Mouse (Mus musculus): ENCODE results near the gene Glrp1. TPM values are rescaled to one million over a fixed set of nuclear protein-coding genes. Genes with fewer than 3 reads are reported as not detected.

Gene Glrp1
- polyA plus RNA-seq, 1 experiment from 2014 or later, result not detected

DNA sequence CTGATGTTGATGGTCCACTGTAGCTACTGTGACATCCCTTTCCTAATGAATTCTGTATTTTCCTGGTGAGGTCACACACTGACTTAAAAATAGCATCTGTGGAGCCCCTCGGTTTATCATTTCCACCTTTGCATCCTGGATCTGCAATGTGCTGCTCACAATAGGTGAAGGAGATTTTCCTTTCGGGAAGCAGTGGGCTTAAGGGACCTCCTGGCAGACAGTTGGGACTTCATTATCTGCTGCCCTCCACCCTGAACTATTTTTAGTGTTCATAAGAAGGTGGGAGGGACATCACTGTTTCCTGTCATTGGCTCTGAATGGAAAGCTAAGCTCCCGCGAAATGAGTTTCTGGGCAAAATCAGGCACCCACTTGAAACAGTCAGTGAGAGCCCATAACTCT lies 20.9 kb downstream of the Glrp1 start:
- H3K4me2 ChIP-seq (ENCODE audit: low read length), result no peak overlapping the region
- no peak overlapping the region for H3K4me3 ChIP-seq (replicated peaks; ENCODE audit: low read depth, low read length)
- H3K4me1 ChIP-seq (ENCODE audit: control insufficient read depth, insufficient read depth, low read length), result no peaks in the 10 kb centered on the region
- H3K9ac ChIP-seq (replicated peaks; ENCODE audit: low read length), result no peak overlapping the region
- no peak for ATAC-seq (ENCODE audit: low FRiP score, low TSS enrichment)
- no peaks in the 10 kb centered on the region for H3K9me3 ChIP-seq (ENCODE audit: control insufficient read depth, low read length)
- H3K27ac ChIP-seq (replicated peaks; ENCODE audit: low read depth, low read length), result no peak overlapping the region
- H3K27me3 ChIP-seq (ENCODE audit: control insufficient read depth, insufficient read depth, low read length), result no peaks in the 10 kb centered on the region
- no peak for DNase-seq
- 29% methylated on average over 4 of the region's 4 CpGs for WGBS
- no peaks in the 10 kb centered on the region for H3K36me3 ChIP-seq (ENCODE audit: control insufficient read depth, insufficient read depth, low read length)

DNA sequence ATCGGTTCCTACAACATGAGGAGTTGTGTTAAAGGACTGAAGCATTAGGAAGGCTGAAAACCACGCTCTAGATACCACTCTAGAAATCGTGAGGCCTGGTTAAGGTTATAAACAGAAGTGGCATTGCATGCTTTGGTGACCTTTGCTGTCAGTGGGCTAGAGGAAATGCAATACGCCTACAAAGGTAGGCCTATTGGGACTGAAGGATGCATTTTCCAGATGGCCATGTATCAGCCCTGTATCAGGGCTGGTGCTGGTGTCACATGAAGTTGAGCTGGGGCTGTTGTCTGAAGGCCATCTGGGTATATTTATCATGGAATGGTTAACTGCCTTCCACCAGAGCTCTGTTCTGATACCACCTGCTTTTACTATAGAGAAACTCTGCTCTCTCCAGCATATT lies 23.5 kb downstream of the Glrp1 start:
- Histone ChIP-seq H3K4me2 (ENCODE audit: low read length) (no peak overlapping the region), H3K9me3 (ENCODE audit: control insufficient read depth, low read length) (no peaks in the 10 kb centered on the region), H3K36me3 (ENCODE audit: control insufficient read depth, insufficient read depth, low read length) (no peaks in the 10 kb centered on the region), H3K27ac (replicated peaks; ENCODE audit: low read depth, low read length) (no peak overlapping the region), H3K4me3 (replicated peaks; ENCODE audit: low read depth, low read length) (no peak overlapping the region), H3K4me1 (ENCODE audit: control insufficient read depth, insufficient read depth, low read length) (peaks cover 10% of the 10 kb centered on the region; the same call in 1 of the 2 replicates), H3K27me3 (ENCODE audit: control insufficient read depth, insufficient read depth, low read length) (no peaks in the 10 kb centered on the region), H3K9ac (replicated peaks; ENCODE audit: low read length) (no peak overlapping the region)
- ATAC-seq (ENCODE audit: low FRiP score, low TSS enrichment) (no peak), DNase-seq (no peak)
- WGBS, result 85% methylated on average over 4 of the region's 4 CpGs

DNA sequence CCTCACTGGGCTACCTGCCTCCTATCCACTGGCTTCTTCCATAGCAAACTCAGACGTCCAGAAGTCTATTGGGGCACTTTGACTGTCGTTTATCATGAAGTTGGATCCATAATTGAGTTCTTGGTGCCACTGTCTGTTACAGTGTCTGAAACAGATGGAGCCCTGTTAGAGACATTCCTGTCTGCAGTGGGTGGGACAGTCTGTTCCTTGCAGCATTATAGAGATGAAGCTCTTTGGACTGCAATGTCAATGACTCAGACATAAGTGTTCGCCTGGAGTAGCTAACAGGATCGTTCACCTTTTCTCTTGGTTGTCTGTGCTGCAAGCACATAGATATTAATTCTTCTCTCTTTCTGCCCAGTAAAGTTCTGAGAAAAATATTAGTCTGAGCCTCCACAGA lies 25.8 kb downstream of the Glrp1 start:
- no peak for ATAC-seq (ENCODE audit: low FRiP score, low TSS enrichment)
- Histone ChIP-seq H3K4me3 (replicated peaks; ENCODE audit: low read depth, low read length) (no peak overlapping the region), H3K4me2 (ENCODE audit: low read length) (no peak overlapping the region), H3K9ac (replicated peaks; ENCODE audit: low read length) (no peak overlapping the region), H3K9me3 (ENCODE audit: control insufficient read depth, low read length) (no peaks in the 10 kb centered on the region), H3K36me3 (ENCODE audit: control insufficient read depth, insufficient read depth, low read length) (no peaks in the 10 kb centered on the region), H3K27ac (replicated peaks; ENCODE audit: low read depth, low read length) (no peak overlapping the region), H3K4me1 (ENCODE audit: control insufficient read depth, insufficient read depth, low read length) (peaks cover 10% of the 10 kb centered on the region; the same call in 1 of the 2 replicates), H3K27me3 (ENCODE audit: control insufficient read depth, insufficient read depth, low read length) (no peaks in the 10 kb centered on the region)
- WGBS, result 88% methylated on average over 4 of the region's 4 CpGs
- no peak for DNase-seq

DNA sequence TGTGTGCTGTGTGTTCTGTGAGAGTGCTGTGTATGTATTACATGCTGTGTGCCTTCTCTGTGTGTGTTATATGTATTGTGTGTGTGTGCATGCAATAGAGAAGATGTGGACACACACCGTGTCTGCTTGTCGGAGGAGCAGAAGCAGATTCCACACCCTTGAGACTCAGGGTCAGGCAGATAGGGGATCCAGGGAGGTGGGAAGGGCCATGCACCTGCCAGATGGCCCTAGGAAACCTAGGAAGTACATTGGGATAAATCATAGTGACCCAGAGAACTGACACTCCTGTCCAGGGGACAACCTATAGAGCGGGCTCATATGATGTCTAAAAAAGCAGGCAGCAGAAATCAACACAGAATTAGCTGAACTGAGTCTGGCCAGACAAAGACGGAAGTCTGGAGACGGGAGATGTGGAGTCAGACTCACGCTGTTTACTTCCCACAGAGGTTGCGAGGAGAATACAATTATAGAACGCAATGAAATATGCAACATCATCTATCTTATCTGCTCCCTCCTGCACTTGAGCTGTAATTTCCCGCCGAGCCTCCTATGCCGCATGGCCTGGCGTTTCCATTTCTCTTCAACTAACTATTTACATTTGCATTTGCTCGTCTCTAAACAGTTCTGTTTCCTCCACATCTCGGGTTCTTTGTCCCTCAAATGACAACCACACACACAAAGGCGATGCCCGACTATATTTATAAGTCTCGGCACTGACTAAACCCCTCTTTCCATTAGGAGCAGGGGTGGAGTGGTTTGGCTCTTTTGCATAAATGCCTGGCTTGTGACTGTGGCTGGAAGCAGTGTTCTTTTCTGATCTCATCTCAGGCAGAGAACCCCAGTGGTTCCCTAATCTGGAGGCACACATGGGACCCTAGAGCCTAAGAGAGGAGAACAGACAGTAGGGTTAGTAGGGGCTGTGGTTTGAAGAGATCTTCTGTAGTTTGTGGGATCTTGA lies 27.4 kb downstream of the Glrp1 start:
- Histone ChIP-seq H3K4me2 (ENCODE audit: low read length) (no peak overlapping the region), H3K9me3 (ENCODE audit: control insufficient read depth, low read length) (no peaks in the 10 kb centered on the region), H3K27me3 (ENCODE audit: control insufficient read depth, insufficient read depth, low read length) (no peaks in the 10 kb centered on the region), H3K27ac (replicated peaks; ENCODE audit: low read depth, low read length) (peak overlapping the region; percentile 45), H3K4me3 (replicated peaks; ENCODE audit: low read depth, low read length) (no peak overlapping the region), H3K36me3 (ENCODE audit: control insufficient read depth, insufficient read depth, low read length) (no peaks in the 10 kb centered on the region), H3K4me1 (ENCODE audit: control insufficient read depth, insufficient read depth, low read length) (peaks cover 20% of the 10 kb centered on the region; the same call in 1 of the 2 replicates), H3K9ac (replicated peaks; ENCODE audit: low read length) (no peak overlapping the region)
- peak; percentile 36 for DNase-seq
- no peak for ATAC-seq (ENCODE audit: low FRiP score, low TSS enrichment)
- WGBS, result 61% methylated on average over 17 of the region's 17 CpGs

DNA sequence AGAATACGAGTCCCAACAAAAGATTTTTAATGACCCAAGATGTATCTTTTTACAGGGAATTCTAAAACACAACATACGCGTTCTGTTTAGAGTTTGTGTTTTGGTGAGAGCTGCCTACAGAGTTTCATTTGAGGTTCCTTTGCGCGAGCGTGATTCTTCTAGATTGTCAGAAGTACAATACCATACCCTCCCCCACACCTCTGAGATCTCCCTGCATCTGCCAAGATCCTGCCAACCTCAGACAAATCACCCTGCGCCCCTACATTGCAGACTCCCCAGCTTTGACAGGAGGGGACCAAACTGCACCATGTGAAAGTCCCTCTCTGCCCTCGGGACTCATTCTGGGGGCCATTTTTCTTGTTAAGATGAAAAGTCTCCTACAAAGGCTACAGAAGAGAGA lies 29.3 kb downstream of the Glrp1 start:
- ATAC-seq (ENCODE audit: low FRiP score, low TSS enrichment), result no peak
- Histone ChIP-seq H3K36me3 (ENCODE audit: control insufficient read depth, insufficient read depth, low read length) (no peaks in the 10 kb centered on the region), H3K4me1 (ENCODE audit: control insufficient read depth, insufficient read depth, low read length) (peaks cover 20% of the 10 kb centered on the region; the same call in 1 of the 2 replicates), H3K27me3 (ENCODE audit: control insufficient read depth, insufficient read depth, low read length) (no peaks in the 10 kb centered on the region), H3K27ac (replicated peaks; ENCODE audit: low read depth, low read length) (no peak overlapping the region), H3K9me3 (ENCODE audit: control insufficient read depth, low read length) (no peaks in the 10 kb centered on the region), H3K9ac (replicated peaks; ENCODE audit: low read length) (no peak overlapping the region), H3K4me2 (ENCODE audit: low read length) (no peak overlapping the region), H3K4me3 (replicated peaks; ENCODE audit: low read depth, low read length) (no peak overlapping the region)
- DNase-seq, result no peak
- 85% methylated on average over 8 of the region's 8 CpGs for WGBS

DNA sequence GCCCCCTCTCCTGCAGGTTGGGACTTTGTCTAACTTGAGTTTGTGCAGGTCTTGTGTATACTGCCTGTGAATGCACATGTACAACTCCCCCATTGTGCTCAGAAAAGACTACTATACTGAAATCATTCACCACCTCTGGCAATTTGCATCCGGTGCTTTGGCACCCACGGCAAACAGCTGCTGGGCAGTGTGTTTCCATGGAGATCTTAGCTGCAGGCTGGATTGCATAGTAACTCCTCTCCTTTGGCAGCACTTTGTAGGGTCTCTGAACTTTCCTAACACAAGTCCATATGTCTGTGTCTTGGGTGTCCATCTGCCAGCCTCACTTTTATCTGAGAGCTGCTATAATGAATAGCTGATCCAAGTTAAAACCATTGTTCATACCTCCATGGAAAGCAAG lies 31.7 kb downstream of the Glrp1 start:
- DNase-seq (peak; percentile 66), ATAC-seq (ENCODE audit: low FRiP score, low TSS enrichment) (no peak)
- Histone ChIP-seq H3K27me3 (ENCODE audit: control insufficient read depth, insufficient read depth, low read length) (no peaks in the 10 kb centered on the region), H3K4me3 (replicated peaks; ENCODE audit: low read depth, low read length) (no peak overlapping the region), H3K4me2 (ENCODE audit: low read length) (no peak overlapping the region), H3K36me3 (ENCODE audit: control insufficient read depth, insufficient read depth, low read length) (no peaks in the 10 kb centered on the region), H3K27ac (replicated peaks; ENCODE audit: low read depth, low read length) (no peak overlapping the region), H3K4me1 (ENCODE audit: control insufficient read depth, insufficient read depth, low read length) (peaks cover 20% of the 10 kb centered on the region; the same call in 1 of the 2 replicates), H3K9me3 (ENCODE audit: control insufficient read depth, low read length) (no peaks in the 10 kb centered on the region), H3K9ac (replicated peaks; ENCODE audit: low read length) (no peak overlapping the region)
- 3% methylated on average over 2 of the region's 2 CpGs for WGBS

DNA sequence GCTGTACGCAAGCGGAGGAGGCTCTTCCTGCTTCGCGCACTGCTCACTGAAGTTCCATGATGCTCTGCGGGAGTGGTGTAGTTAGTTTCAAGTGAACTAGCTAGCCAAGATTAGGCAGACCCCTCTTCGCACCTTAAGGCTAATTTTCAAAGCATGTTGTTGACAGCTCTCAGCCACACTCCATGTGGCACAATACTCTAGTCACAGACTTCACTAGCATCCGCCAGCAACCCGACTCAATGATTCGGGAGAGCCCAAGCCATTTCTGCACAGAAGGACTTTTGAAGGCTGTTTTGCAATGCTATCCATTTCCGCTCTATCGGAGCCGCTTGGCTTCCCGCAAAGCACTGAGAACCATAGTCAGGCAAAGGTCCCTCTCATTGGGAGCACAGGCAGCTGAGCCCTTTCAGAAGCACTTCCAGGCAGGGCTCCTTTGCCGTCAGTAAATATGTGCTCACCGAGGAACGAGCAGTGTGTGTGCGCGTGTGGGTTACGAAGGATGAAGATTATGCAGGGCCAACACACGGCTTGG lies 33.2 kb downstream of the Glrp1 start:
- no peak for DNase-seq
- H3K36me3 ChIP-seq (ENCODE audit: control insufficient read depth, insufficient read depth, low read length), result no peaks in the 10 kb centered on the region
- 0 out of 2 replicates have a peak, but pooled peaks cover 10% of the 10 kb centered on the region for H3K4me1 ChIP-seq (ENCODE audit: control insufficient read depth, insufficient read depth, low read length)
- no peak for ATAC-seq (ENCODE audit: low FRiP score, low TSS enrichment)
- H3K9me3 ChIP-seq (ENCODE audit: control insufficient read depth, low read length), result no peaks in the 10 kb centered on the region
- H3K27ac ChIP-seq (replicated peaks; ENCODE audit: low read depth, low read length), result no peak overlapping the region
- H3K4me3 ChIP-seq (replicated peaks; ENCODE audit: low read depth, low read length), result no peak overlapping the region
- no peak overlapping the region for H3K9ac ChIP-seq (replicated peaks; ENCODE audit: low read length)
- no peak overlapping the region for H3K4me2 ChIP-seq (ENCODE audit: low read length)
- H3K27me3 ChIP-seq (ENCODE audit: control insufficient read depth, insufficient read depth, low read length), result no peaks in the 10 kb centered on the region
- 92% methylated on average over 20 of the region's 20 CpGs for WGBS

DNA sequence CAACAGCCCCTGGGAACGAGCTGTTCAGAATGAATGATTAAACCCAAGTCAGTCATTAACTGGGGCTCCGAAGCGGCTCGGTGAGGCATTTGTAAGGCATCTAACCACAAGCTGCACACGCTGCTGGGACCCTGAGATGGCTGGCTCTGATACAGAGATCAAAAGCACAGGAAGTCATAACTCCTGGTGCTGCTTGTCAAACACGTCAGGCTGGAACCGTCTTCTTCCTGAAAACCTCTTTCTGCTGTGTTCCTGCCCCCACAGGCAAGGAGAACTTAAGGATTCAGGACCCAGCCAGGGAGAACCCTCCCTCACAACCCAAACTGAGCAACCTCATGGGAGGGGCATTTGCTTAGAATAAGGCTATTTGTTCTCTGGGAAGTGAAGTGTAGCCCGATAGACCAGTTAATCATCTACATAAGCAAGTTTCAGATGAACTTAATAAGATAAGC lies 34.3 kb downstream of the Glrp1 start:
- no peak for DNase-seq
- H3K36me3 ChIP-seq (ENCODE audit: control insufficient read depth, insufficient read depth, low read length), result no peaks in the 10 kb centered on the region
- H3K27me3 ChIP-seq (ENCODE audit: control insufficient read depth, insufficient read depth, low read length), result no peaks in the 10 kb centered on the region
- 0 out of 2 replicates have a peak, but pooled peaks cover 10% of the 10 kb centered on the region for H3K4me1 ChIP-seq (ENCODE audit: control insufficient read depth, insufficient read depth, low read length)
- WGBS, result 43% methylated on average over 8 of the region's 8 CpGs
- no peak overlapping the region for H3K4me3 ChIP-seq (replicated peaks; ENCODE audit: low read depth, low read length)
- no peak overlapping the region for H3K4me2 ChIP-seq (ENCODE audit: low read length)
- H3K27ac ChIP-seq (replicated peaks; ENCODE audit: low read depth, low read length), result no peak overlapping the region
- no peaks in the 10 kb centered on the region for H3K9me3 ChIP-seq (ENCODE audit: control insufficient read depth, low read length)
- H3K9ac ChIP-seq (replicated peaks; ENCODE audit: low read length), result no peak overlapping the region
- ATAC-seq (ENCODE audit: low FRiP score, low TSS enrichment), result no peak
